Mouse (Mus musculus) ES-E14 (cell line): Measurements from ENCODE around the gene Daxx. TPM values are rescaled to one million over a fixed set of nuclear protein-coding genes. Genes with fewer than 3 reads are reported as not detected.

Experiments
- DNase-seq: peaks from one replicate; pipeline ENCODE4 v3.0.0-alpha.2; 2013; ENCODE audit warnings: low read depth, low spot score
- H3K27ac ChIP-seq: 2 replicates; pipeline ENCODE4 v1.5.1; 2012; ENCODE audit warnings: low read depth, mild to moderate bottlenecking, low read length, moderate library complexity, mixed read lengths; ENCODE audit not compliant: poor library complexity, insufficient read depth, severe bottlenecking
- H3K36me3 ChIP-seq: 2 replicates; pipeline ENCODE4 v1.6.1; 2012; ENCODE audit warnings: mild to moderate bottlenecking, low read length, moderate library complexity, mixed read lengths; ENCODE audit not compliant: control insufficient read depth, poor library complexity, insufficient read depth, severe bottlenecking
- H3K4me1 ChIP-seq, 2 experiments: fragments of 150-350 bp in 1 of 2; sonication (generic) in 1 of 2; 2 replicates each; pipeline ENCODE4 v1.6.1; 2012; ENCODE audit warnings: low read length in 2 of 2, mild to moderate bottlenecking in 1 of 2, mixed read lengths in 1 of 2; ENCODE audit not compliant: control insufficient read depth in 2 of 2, insufficient read depth in 2 of 2, poor library complexity in 1 of 2
- H3K4me3 ChIP-seq, 2 experiments: fragments of 150-350 bp in 1 of 2; sonication (generic) in 1 of 2; 2 replicates each; pipeline ENCODE4 v1.5.1; 2012; ENCODE audit warnings: low read length in 2 of 2, low read depth in 1 of 2, mild to moderate bottlenecking in 1 of 2, mixed read lengths in 1 of 2; ENCODE audit not compliant: insufficient read depth in 1 of 2, poor library complexity in 1 of 2, severe bottlenecking in 1 of 2
- H3K9ac ChIP-seq: 2 replicates; pipeline ENCODE4 v1.6.1; 2012; ENCODE audit warnings: low read depth, mild to moderate bottlenecking, low read length, mixed read lengths; ENCODE audit not compliant: poor library complexity, insufficient read depth, severe bottlenecking
- H3K9me3 ChIP-seq: fragments of 150-350 bp; sonication (generic); 2 replicates; pipeline ENCODE4 v1.6.1; 2012; ENCODE audit warnings: low read depth, mild to moderate bottlenecking, low read length; ENCODE audit not compliant: control insufficient read depth, insufficient read depth
- CHD2 ChIP-seq: IDR thresholded peaks from 2 replicates; pipeline ENCODE4 v1.6.1; 2014; ENCODE audit warnings: mild to moderate bottlenecking, low read depth, low read length, inconsistent platforms
- HCFC1 ChIP-seq: IDR thresholded peaks from 2 replicates; pipeline ENCODE4 v1.6.1; 2012; ENCODE audit warnings: low read length, inconsistent platforms, borderline replicate concordance; ENCODE audit not compliant: insufficient read depth
- MAFK ChIP-seq: IDR thresholded peaks from 2 replicates; pipeline ENCODE4 v1.6.1; 2014; ENCODE audit warnings: mild to moderate bottlenecking, low read depth, low read length, inconsistent platforms; ENCODE audit not compliant: insufficient read depth
- ZC3H11A ChIP-seq: IDR thresholded peaks from 2 replicates; pipeline ENCODE4 v1.6.1; 2012; ENCODE audit warnings: low read depth, mild to moderate bottlenecking, inconsistent platforms, low read length, borderline replicate concordance
- ZNF384 ChIP-seq: IDR thresholded peaks from 2 replicates; pipeline ENCODE4 v1.6.1; 2012; ENCODE audit warnings: low read depth, low read length, inconsistent platforms
- in situ Hi-C, 2 experiments: fragments of 600-800 bp; cut with MboI; formaldehyde crosslinking; loops; one replicate each; pipeline ENCODE4 v1.15.1; 2025; ENCODE audit warnings: low sequenced_read_pairs in 2 of 2, inconsistent platforms in 1 of 2; ENCODE audit not compliant: unreplicated experiment in 2 of 2
- total RNA-seq: library from RNA; depleted of rRNA; stranded (reverse); fragments of 300-350 nt; gene quantifications from 2 replicates; pipeline ENCODE4 v1.2.3, GENCODE M21; 2012

Daxx gene
- total RNA-seq, 1 experiment = 73.7 TPM

GRCm38 (mm10) chr17:33913905-33914304 lies 4.7 kb downstream of the Daxx start:
- H3K9ac ChIP-seq = no peak overlapping the region
- no peak overlapping the region for H3K27ac ChIP-seq
- H3K9me3 ChIP-seq = no peaks in the 10 kb centered on the region
- peaks cover 47% of the 10 kb centered on the region for H3K36me3 ChIP-seq
- no peak for TF ChIP-seq ZNF384
- TF ChIP-seq MAFK = no peak
- TF ChIP-seq ZC3H11A = no peak
- no peak for TF ChIP-seq CHD2
- no peak for TF ChIP-seq HCFC1
- DNase-seq = no peak
- in situ Hi-C loops = no loop called here
- H3K4me1 ChIP-seq = peaks cover 5 to 22% of the 10 kb centered on the region in 2 experiments; a peak in 2 of 4 replicates
- no peak overlapping the region for H3K4me3 ChIP-seq

DNA sequence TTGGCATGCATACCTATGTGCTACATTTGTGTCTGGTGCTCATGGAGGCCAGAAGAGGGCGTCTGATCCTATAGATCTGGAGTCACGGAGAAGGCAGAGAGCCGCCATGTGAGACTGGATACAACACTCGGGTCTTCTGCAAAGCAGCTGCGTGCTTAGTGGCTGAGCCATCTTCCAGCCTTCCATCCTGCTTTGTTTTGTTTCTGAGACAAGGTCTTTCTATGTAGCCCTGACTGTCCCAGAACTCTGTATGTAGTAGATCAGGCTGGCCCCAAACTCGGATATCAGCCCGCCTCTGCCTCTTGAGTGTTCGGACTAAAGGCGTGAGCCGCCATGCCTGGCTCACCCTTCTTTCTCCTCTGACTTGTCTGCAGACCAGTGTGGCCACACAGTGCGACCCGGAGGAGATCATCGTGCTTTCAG lies 5.8 kb downstream of the Daxx start:
- TF ChIP-seq CHD2 = no peak
- TF ChIP-seq HCFC1 = no peak
- TF ChIP-seq ZNF384 = no peak
- no peak for TF ChIP-seq ZC3H11A
- no peak for TF ChIP-seq MAFK
- no peak for DNase-seq
- peaks cover 47% of the 10 kb centered on the region for H3K36me3 ChIP-seq
- H3K9ac ChIP-seq = peak overlapping the region; percentile 75
- peak overlapping the region; percentile 77 for H3K27ac ChIP-seq
- peaks cover 5 to 23% of the 10 kb centered on the region in 2 experiments; a peak in 2 of 4 replicates for H3K4me1 ChIP-seq
- no peaks in the 10 kb centered on the region for H3K9me3 ChIP-seq
- peak overlapping the region; percentile 63 to 93 for H3K4me3 ChIP-seq
- in situ Hi-C loops = no loop called here

DNA sequence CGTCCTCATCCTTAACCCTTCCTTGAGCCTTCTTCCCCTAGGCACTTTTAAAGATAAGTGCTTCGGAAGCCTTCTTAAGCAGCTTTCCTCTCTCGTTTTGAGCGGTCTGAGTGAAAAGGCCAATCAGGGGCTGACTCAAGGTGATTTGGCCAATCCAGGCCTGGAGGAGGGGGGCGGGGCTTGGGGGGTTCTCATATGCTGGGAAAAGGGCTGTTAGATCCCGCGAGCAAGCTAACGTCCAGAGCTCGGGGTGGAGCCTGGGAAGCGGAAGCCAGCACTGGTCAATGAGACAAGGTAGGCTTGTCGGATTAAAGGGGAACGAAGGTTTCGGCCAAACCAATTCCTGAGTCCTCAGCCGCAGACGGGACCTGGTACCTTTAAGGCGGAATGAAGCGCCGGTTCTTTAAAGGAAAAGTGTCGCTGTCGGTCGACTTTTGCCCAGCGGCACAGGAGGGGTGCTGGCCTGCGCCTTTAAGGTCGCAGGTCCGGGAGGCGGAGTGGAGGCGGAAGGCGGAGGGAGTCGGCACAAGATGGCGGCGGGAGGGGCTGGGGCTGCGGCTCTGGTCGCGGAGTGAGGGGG lies 6.5 kb downstream of the Daxx start, which contains the start of the genes Tapbp and Zbtb22:
Tapbp (plus strand) TSS at position 229 of the 580 bp plus-strand sequence.
Zbtb22 (plus strand) TSS at position 234 of the 580 bp plus-strand sequence.
- peak within 1 kb of the TSS; percentile 75 for H3K9ac ChIP-seq
- H3K36me3 ChIP-seq = peaks cover 44% of the 10 kb centered on the region
- in situ Hi-C loops = no loop called here
- peak; percentile 75; the same call in 1 of the 2 replicates for TF ChIP-seq CHD2
- TF ChIP-seq MAFK = no peak
- peak; percentile 40; the same call in 1 of the 2 replicates for TF ChIP-seq HCFC1
- peak within 1 kb of the TSS; percentile 63 to 93 for H3K4me3 ChIP-seq
- H3K9me3 ChIP-seq = no peaks in the 10 kb centered on the region
- H3K27ac ChIP-seq = peak within 1 kb of the TSS; percentile 83
- peaks cover 3 to 23% of the 10 kb centered on the region in 2 experiments; a peak in 2 of 4 replicates for H3K4me1 ChIP-seq
- peak; percentile 99 for DNase-seq

- Histone ChIP-seq H3K27ac (peak overlapping the region; percentile 83; the same call in 1 of the 2 replicates), H3K9ac (peak overlapping the region; percentile 73), H3K4me1 (peaks cover 3 to 23% of the 10 kb centered on the region in 2 experiments; a peak in 2 of 4 replicates), H3K9me3 (no peaks in the 10 kb centered on the region), H3K36me3 (peaks cover 39% of the 10 kb centered on the region), H3K4me3 (peak overlapping the region; percentile 63 to 93)
- TF ChIP-seq ZC3H11A = no peak
- no peak for TF ChIP-seq ZNF384
- no peak for DNase-seq
- in situ Hi-C loops = no loop called here
Measured at GRCm38 (mm10) chr17:33916294-33916693, 7.1 kb downstream of the Daxx start.
